Mouse (Mus musculus) ovary, postnatal 10 days (tissue): ENCODE results near the gene Sik3.

Experiments
- DNase-seq: peaks from one replicate; pipeline ENCODE4 v3.0.0; 2022; ENCODE audit warnings: low spot score

The Sik3 gene

GRCm38 (mm10) chr9:46012091-46013008 lies at the start of gene Sik3, which contains the start of gene Pafah1b2:
Sik3 (plus strand) TSS chr9:46012820.
Pafah1b2 (minus strand) TSS chr9:46012690.
- peak; percentile 88 for DNase-seq

GRCm38 (mm10) chr9:45963577-45963976 lies 49.0 kb upstream of the Sik3 start:
- DNase-seq: no peak

- DNase-seq: no peak
These were observed 35.7 kb upstream of the Sik3 start for GRCm38 (mm10) chr9:45976884-45977283.

DNA sequence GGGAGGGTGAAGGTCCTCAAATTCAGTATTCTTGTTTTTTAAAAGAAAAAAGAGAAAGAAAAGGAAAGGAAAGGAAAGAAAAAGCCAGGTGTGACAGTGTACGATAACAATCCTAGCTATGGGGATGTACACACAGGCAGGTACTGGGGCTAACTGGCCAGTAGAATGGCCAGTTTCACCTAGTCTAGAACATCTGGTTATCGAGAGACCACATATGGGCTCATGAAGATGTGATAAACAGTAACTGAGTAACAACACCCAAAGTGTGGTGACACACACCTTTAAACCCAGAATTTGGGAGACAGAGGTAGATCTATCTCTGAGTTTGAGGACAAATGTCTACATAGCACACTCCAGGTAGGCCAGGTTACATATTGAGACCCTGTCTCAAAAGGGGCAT lies 32.8 kb upstream of the Sik3 start:
- no peak for DNase-seq

GRCm38 (mm10) chr9:45980611-45981010 lies 32.0 kb upstream of the Sik3 start:
- no peak for DNase-seq

GRCm38 (mm10) chr9:45981331-45981730 lies 31.3 kb upstream of the Sik3 start:
- DNase-seq: no peak

DNA sequence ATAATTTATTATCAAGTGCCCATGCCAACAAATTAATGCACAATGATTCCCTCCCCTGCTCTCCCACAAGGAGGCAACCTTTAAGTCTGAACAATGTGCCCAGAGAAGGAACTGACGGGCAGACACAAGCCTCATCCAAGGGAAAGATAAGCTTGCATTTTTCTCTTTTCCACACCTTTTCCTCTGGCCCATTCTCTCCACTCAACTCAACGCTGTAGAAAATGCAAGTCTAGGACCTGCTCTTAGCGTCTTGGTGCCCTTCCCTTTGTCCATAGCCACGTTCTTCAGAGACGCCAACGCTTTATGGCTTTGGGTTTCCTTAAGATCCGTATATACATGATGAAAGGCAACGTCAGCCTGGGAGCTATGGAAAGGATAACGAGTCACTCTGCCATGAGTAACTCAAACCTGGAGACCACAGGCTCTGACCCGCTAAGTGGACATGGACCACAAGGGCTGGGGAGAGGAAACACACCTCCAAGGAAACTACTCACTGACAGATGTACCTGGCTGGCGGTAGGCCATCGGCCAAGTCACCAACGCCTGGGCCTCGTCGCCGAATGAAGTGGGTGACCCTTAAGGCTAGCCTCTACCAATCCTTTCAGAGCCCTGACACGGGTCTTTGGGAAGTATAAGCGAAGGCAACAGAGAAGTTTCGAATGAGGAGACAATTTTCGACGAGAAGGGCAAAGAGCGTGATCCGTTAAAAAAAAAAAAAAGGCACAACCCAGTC lies 28.8 kb upstream of the Sik3 start:
- peak; percentile 24 for DNase-seq

GRCm38 (mm10) chr9:45984409-45985228 lies 28.0 kb upstream of the Sik3 start:
- peak; percentile 83 for DNase-seq

DNA sequence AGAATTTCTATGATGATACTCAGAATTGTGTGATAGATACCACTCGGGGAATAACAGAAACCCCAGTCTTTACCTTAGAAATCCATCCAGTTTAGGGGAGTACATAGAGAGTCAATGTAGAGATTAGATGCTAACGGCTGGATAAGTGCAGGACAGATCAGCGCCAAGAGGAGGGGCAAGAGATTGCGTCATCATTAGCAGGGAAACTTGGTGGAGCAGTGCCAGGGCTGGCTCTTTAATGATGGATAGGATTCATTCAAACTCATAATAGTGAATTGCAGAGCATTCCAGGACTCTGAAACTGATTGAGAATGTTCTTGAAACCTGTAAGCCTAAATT lies 27.4 kb upstream of the Sik3 start:
- no peak for DNase-seq

DNA sequence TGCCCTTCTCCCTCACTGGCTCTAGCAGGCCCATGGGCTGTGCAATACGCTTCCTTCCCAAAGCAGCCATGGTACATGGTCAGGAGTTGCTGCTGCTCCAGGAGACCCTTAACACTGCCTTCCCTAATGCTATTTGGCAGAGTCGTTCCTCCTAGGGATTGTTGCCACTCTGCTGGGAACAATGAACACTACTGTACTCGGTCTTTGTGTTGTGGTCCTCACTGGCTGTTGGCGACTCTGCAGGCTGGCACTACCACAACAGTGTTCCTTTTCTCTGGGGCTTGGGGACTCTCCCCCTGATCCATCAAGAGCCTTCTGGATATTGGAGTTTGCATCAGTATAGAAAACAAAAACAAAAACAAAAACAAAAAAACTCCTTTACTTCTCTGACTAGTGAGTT lies 13.6 kb upstream of the Sik3 start:
- DNase-seq: no peak

- peak; percentile 95 for DNase-seq
These were observed 8.9 kb upstream of the Sik3 start for GRCm38 (mm10) chr9:46003729-46004128.

GRCm38 (mm10) chr9:46004529-46004928 lies 8.1 kb upstream of the Sik3 start:
- DNase-seq: no peak

- no peak for DNase-seq
These were observed 6.4 kb upstream of the Sik3 start for GRCm38 (mm10) chr9:46006224-46006623.

DNA sequence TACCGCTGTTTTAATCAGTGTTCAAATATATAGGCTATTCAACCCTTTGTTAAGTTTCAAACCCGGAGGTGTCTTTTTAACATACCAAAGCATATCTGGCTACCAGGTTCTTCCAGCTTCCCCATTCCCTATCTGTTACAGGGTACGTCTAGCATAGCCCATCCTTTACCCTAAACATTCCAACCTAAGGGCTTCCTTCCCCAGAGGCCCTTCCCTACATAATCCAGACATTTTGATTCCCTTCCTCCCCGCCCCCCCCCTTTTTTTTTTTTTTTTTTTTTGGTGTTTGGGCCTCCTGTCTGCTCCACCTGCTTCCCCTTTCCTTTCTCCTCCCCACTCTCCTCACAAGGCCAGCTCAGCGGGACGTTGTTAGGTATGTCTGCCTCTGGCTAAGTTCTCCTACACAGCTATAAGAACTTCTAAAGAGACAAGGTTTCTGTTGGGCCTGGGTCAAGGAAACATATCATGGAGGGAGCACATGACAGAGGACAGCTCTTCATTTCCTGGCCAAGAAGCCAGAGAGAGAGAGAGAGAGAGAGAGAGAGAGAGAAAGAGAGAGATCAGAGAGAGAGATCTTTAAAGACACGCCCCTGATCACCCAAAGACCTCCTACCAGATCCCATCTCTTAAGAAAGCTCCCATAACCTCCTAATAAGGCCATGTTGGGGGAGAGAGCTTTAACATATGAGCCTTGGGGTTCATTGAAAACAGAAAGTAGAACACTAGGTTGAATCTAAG lies 3.5 kb upstream of the Sik3 start:
- DNase-seq: no peak

DNA sequence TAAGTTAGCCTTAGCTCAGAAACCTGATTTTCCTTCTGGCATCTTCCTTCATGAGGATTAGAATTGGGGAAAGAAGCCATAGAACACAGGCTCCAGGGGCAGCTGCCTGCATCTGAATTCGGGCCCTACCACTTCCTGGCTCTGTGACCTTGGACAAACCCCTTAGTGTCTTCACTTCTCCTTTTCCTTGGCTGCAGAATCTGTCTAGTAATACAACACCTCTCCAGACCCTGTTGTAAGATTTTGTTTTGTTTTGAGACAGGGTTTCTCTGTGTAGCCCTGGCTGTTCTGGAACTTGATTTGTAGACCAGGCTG lies 3.0 kb upstream of the Sik3 start:
- no peak for DNase-seq

- no peak for DNase-seq
These were observed 1.3 kb upstream of the Sik3 start for GRCm38 (mm10) chr9:46011094-46011970.

GRCm38 (mm10) chr9:46013009-46013586 lies 478 bp downstream of the Sik3 start:
- DNase-seq: peak; percentile 18

DNA sequence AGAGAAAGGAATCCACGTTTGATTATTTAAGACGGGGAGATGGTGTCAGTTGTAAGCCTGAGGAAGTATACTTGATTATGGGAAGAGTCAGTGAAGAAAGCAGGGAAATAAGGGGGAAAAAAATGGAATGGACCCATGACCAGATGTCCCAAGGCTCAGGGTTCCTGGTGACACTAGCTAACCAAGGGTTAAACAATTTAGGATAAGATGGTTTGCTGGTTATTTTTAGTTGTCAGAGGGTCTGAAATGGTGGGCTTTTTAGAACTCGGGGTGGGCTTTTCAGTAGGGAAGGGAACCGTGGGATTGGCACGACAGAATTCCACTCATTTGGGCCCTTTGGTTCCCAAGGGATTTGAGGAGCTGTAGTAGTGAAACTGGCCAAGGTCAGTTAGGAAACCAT lies 996 bp downstream of the Sik3 start:
- no peak for DNase-seq

- peak; percentile 24 for DNase-seq
These were observed 1.6 kb downstream of the Sik3 start for GRCm38 (mm10) chr9:46014251-46014681.

- DNase-seq: peak; percentile 18
These were observed 2.5 kb downstream of the Sik3 start for GRCm38 (mm10) chr9:46015081-46015551.
